ENCODE assay signal across 29 mouse cellular contexts in genomic region chr8:47914161-47914560, GRCm38 (mm10).
"Had no signal": no experiment of that assay in that cellular context is flagged by ENCODE, and none has a peak within 500 bp of the region (broad histone marks: within the 10 kb centered on the region; RNA-seq: fewer than 3 reads in every experiment).

No protein-coding gene starts in this region.

- H3K4me3 ChIP-seq: left cerebral cortex, adult 2 months; limb, embryonic 10.5 days; limb, embryonic 12.5 days; limb, embryonic 13.5 days; limb, embryonic 15.5 days; liver, embryonic 13.5 days; liver, embryonic 15.5 days; lung, embryonic 15.5 days; megakaryocyte, embryonic 14.5 days; midbrain, embryonic 12.5 days; midbrain, embryonic 13.5 days; midbrain, embryonic 15.5 days; myocyte; neural tube, embryonic 12.5 days; neural tube, embryonic 13.5 days had no signal

- H3K4me1 ChIP-seq: limb, embryonic 10.5 days; limb, embryonic 12.5 days; liver, embryonic 15.5 days; midbrain, embryonic 12.5 days; midbrain, embryonic 13.5 days; midbrain, embryonic 15.5 days; neural tube, embryonic 12.5 days had no signal

- H3K36me3 ChIP-seq: limb, embryonic 15.5 days; liver, embryonic 13.5 days; liver, embryonic 15.5 days; midbrain, embryonic 12.5 days; midbrain, embryonic 15.5 days; neural tube, embryonic 12.5 days; neural tube, embryonic 13.5 days had no signal

- DNase-seq: left cerebral cortex, postnatal 4 days; liver; liver, embryonic 13.5 days; lung, adult 18-20 months; lung, adult 2 months; lung, embryonic 14.5 days; lung, postnatal 10 days; lung, postnatal 14 days; lung, postnatal 36 days; lung, postnatal 4 days; midbrain, embryonic 14.5 days had no signal

- H3K9me3 ChIP-seq: limb, embryonic 10.5 days; limb, embryonic 15.5 days; liver, embryonic 13.5 days; liver, embryonic 15.5 days had no signal

- H3K4me2 ChIP-seq: limb, embryonic 12.5 days; limb, embryonic 13.5 days; limb, embryonic 15.5 days; liver, embryonic 13.5 days; liver, embryonic 15.5 days; lung, embryonic 14.5 days; lung, embryonic 15.5 days; midbrain, embryonic 12.5 days; midbrain, embryonic 13.5 days; midbrain, embryonic 15.5 days; neural tube, embryonic 12.5 days; neural tube, embryonic 13.5 days had no signal

- ATAC-seq: lung, postnatal 0 days; midbrain, embryonic 13.5 days; midbrain, embryonic 15.5 days; midbrain, embryonic 16.5 days had no signal

- H3K27me3 ChIP-seq: limb, embryonic 12.5 days; limb, embryonic 13.5 days; limb, embryonic 15.5 days; liver, embryonic 13.5 days; liver, embryonic 15.5 days; lung, embryonic 15.5 days; midbrain, embryonic 12.5 days; midbrain, embryonic 13.5 days; midbrain, embryonic 15.5 days; neural tube, embryonic 12.5 days; neural tube, embryonic 13.5 days had no signal

- H3K9ac ChIP-seq: limb, embryonic 12.5 days; limb, embryonic 13.5 days; limb, embryonic 15.5 days; liver, embryonic 13.5 days; liver, embryonic 14.5 days; liver, embryonic 15.5 days; lung, embryonic 14.5 days; lung, embryonic 15.5 days; midbrain, embryonic 12.5 days; midbrain, embryonic 13.5 days; midbrain, embryonic 15.5 days; neural tube, embryonic 12.5 days; neural tube, embryonic 13.5 days had no signal

- H3K27ac ChIP-seq: left cerebral cortex, adult 2 months; limb, embryonic 10.5 days; limb, embryonic 12.5 days; limb, embryonic 13.5 days; limb, embryonic 15.5 days; liver, embryonic 13.5 days; liver, embryonic 14.5 days; liver, embryonic 15.5 days; lung, embryonic 15.5 days; macrophage; midbrain, embryonic 12.5 days; midbrain, embryonic 13.5 days; midbrain, embryonic 15.5 days; neural tube, embryonic 12.5 days; neural tube, embryonic 13.5 days had no signal
